ENCODE assay signal across 7 mouse cellular contexts in the genomic region with DNA sequence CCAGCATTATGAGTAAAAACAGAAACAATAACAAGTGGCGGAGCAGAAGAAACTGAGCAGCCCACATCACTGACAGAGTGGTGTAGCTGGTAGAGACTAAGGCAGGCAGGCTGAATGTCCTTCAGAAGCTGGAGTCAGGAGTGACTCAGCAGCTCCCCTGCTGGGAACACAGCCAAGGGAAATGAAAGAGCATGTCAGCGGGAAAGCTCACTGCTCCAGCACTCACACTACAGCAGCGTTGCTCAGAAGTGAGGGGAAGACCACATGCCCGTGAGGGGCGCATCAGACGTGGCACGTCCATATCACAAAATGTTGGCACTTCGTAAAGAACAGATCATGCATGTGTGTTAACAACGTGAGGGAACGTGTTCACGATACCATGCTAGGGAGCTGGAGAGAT. TPM values are rescaled to one million over a fixed set of nuclear protein-coding genes. Genes with fewer than 3 reads are reported as not detected.
DNase-seq lines count a peak whose midpoint lies in the region; ATAC-seq lines count a peak whose summit lies in the region.

No protein-coding gene starts in this region.

- no peaks in the 10 kb centered on the region for H3K9me3 ChIP-seq in embryonic facial prominence, embryonic 13.5 days
- no peaks in the 10 kb centered on the region for H3K9me3 ChIP-seq in heart, embryonic 10.5 days
- H3K9me3 ChIP-seq in kidney, embryonic 16.5 days (ENCODE audit: low read length), result no peaks in the 10 kb centered on the region

- H3K27ac ChIP-seq in embryonic facial prominence, embryonic 13.5 days, result no peak overlapping the region
- peak overlapping the region; percentile 38; the same call in 1 of the 2 replicates for H3K27ac ChIP-seq in heart, embryonic 10.5 days
- H3K27ac ChIP-seq in kidney, embryonic 16.5 days (ENCODE audit: low read length), result no peak overlapping the region

- peak; percentile 54 for ATAC-seq in embryonic facial prominence, embryonic 13.5 days (ENCODE audit: insufficient number of reproducible peaks, insufficient read depth, low FRiP score, low TSS enrichment, low read depth)
- ATAC-seq in kidney, embryonic 16.5 days (ENCODE audit: low FRiP score, low TSS enrichment), result peak; percentile 65
- ATAC-seq in monocyte, adult 5-6 weeks (replicated peaks; ENCODE audit: insufficient number of reproducible peaks, low FRiP score, low TSS enrichment, poor library complexity, severe bottlenecking), result 0 out of 2 replicates have a peak, but pooled peaks have one; percentile 38

- H3K4me3 ChIP-seq in embryonic facial prominence, embryonic 13.5 days, result no peak overlapping the region
- H3K4me3 ChIP-seq in heart, embryonic 10.5 days, result no peak overlapping the region
- no peak overlapping the region for H3K4me3 ChIP-seq in kidney, embryonic 16.5 days (ENCODE audit: low read length)

- 34% methylated on average over 11 of the region's 11 CpGs for WGBS in embryonic facial prominence, embryonic 13.5 days
- 25% methylated on average over 11 of the region's 11 CpGs for WGBS in heart, embryonic 10.5 days
- WGBS in kidney, embryonic 16.5 days, result 33% methylated on average over 11 of the region's 11 CpGs

- peaks cover 49% of the 10 kb centered on the region for H3K27me3 ChIP-seq in embryonic facial prominence, embryonic 13.5 days
- H3K27me3 ChIP-seq in heart, embryonic 10.5 days (ENCODE audit: insufficient read depth, poor library complexity, severe bottlenecking), result peaks cover 38% of the 10 kb centered on the region
- peaks cover 8% of the 10 kb centered on the region; the same call in 1 of the 2 replicates for H3K27me3 ChIP-seq in kidney, embryonic 16.5 days (ENCODE audit: insufficient read depth, low read length)
- no peaks in the 10 kb centered on the region for H3K27me3 ChIP-seq in splenic B cell, adult 2 months (ENCODE audit: control insufficient read depth, insufficient read depth, low read length, poor library complexity, severe bottlenecking)

- no peak overlapping the region for H3K4me2 ChIP-seq in embryonic facial prominence, embryonic 13.5 days
- H3K4me2 ChIP-seq in kidney, embryonic 16.5 days (replicated peaks; ENCODE audit: low read depth, low read length), result no peak overlapping the region

- H3K4me1 ChIP-seq in embryonic facial prominence, embryonic 13.5 days, result peaks cover 34% of the 10 kb centered on the region
- peaks cover 36% of the 10 kb centered on the region for H3K4me1 ChIP-seq in heart, embryonic 10.5 days
- H3K4me1 ChIP-seq in kidney, embryonic 16.5 days (ENCODE audit: insufficient read depth, low read length), result peaks cover 33% of the 10 kb centered on the region

- H3K36me3 ChIP-seq in embryonic facial prominence, embryonic 13.5 days, result no peaks in the 10 kb centered on the region
- H3K36me3 ChIP-seq in heart, embryonic 10.5 days, result no peaks in the 10 kb centered on the region
- H3K36me3 ChIP-seq in kidney, embryonic 16.5 days (ENCODE audit: insufficient read depth, low read length), result no peaks in the 10 kb centered on the region
- H3K36me3 ChIP-seq in splenic B cell, adult 2 months (ENCODE audit: control insufficient read depth, insufficient read depth, low read length, poor library complexity, severe bottlenecking), result no peaks in the 10 kb centered on the region

- H3K9ac ChIP-seq in embryonic facial prominence, embryonic 13.5 days, result no peak overlapping the region
- no peak overlapping the region for H3K9ac ChIP-seq in kidney, embryonic 16.5 days (replicated peaks; ENCODE audit: low read length)

- DNase-seq in adrenal gland, postnatal 4 days (ENCODE audit: low spot score in 2 of 2), result peak; percentile 16 to 69
- peak; percentile 88 for DNase-seq in heart, embryonic 10.5 days (ENCODE audit: low spot score)
- peak; percentile 75 for DNase-seq in liver
- peak; percentile 28 for DNase-seq in splenic B cell, adult 2 months (ENCODE audit: low read depth, low spot score)

RNA-seq across cellular contexts. Expression of a gene that starts 3.7 kb away (rescaled TPM):
- 10 to 100 TPM in 1 of 2 experiments, 1 to 10 TPM in 1; 7.3 to 10.1 TPM for total RNA-seq in adrenal gland, postnatal 4 days (2021)
- 2.0 and 3.7 TPM in 2 replicates for polyA plus RNA-seq in embryonic facial prominence, embryonic 13.5 days (2015; fragmentation: Nextera tagmentation; extraction: Ambion mirVana)
- polyA plus RNA-seq in heart, embryonic 10.5 days (2016; fragmentation: Nextera tagmentation; extraction: Ambion mirVana), result 1.9 TPM in 2 replicates
- 7.4 and 7.9 TPM in 2 replicates for polyA plus RNA-seq in kidney, embryonic 16.5 days (2015; fragmentation: Nextera tagmentation; extraction: Ambion mirVana)
- total RNA-seq in monocyte, adult 5-6 weeks (2017), result 11.1 to 14.9 TPM (median 14.3 TPM) in 3 replicates

Comparison
In these comparisons a context has a peak if more than half of its experiments do, and no peak if none do; other contexts are left out.
1. DNase-seq: peak in every context shown above with its lines; median percentile 88 in heart, embryonic 10.5 days; 75 in liver; 42 in adrenal gland, postnatal 4 days; 28 in splenic B cell, adult 2 months.